Mouse (Mus musculus) hindbrain, embryonic 10.5 days (tissue): ENCODE measurements around the gene Mapre1. TPM values are rescaled to one million over a fixed set of nuclear protein-coding genes. Genes with fewer than 3 reads are reported as not detected.
"Not testable (repeated sequence)": the region's sequence is repeated elsewhere in the genome, so short reads cannot be mapped to it uniquely, and the experiment has no call there.

ENCODE experiments used
- DNase-seq: peaks from one replicate; pipeline ENCODE4 v3.0.0-alpha.2; 2017; ENCODE audit warnings: low spot score
- H3K27ac ChIP-seq: fragments of 300-500 bp; sonication (generic); 2 replicates; pipeline ENCODE4 v1.5.1; 2016; ENCODE audit warnings: mild to moderate bottlenecking, moderate library complexity
- H3K27me3 ChIP-seq: fragments of 300-500 bp; sonication (generic); 2 replicates; pipeline ENCODE4 v1.6.1; 2016; ENCODE audit warnings: mild to moderate bottlenecking; ENCODE audit not compliant: poor library complexity, insufficient read depth, severe bottlenecking
- H3K36me3 ChIP-seq: fragments of 300-500 bp; sonication (generic); 2 replicates; pipeline ENCODE4 v1.6.1; 2016; ENCODE audit warnings: mild to moderate bottlenecking, moderate library complexity
- H3K4me1 ChIP-seq: fragments of 300-500 bp; sonication (generic); replicated peaks from 2 replicates; pipeline ENCODE4 v1.6.1; 2016; ENCODE audit warnings: mild to moderate bottlenecking
- H3K4me3 ChIP-seq: fragments of 300-500 bp; sonication (generic); 2 replicates; pipeline ENCODE4 v1.5.1; 2016; ENCODE audit warnings: mild to moderate bottlenecking, moderate library complexity
- H3K9me3 ChIP-seq: fragments of 300-500 bp; sonication (generic); 2 replicates; pipeline ENCODE4 v1.6.1; 2016; ENCODE audit warnings: mild to moderate bottlenecking, moderate library complexity
- WGBS: fragments of 180-500 bp; shearing (Covaris S2); methylation state at CpG from one replicate; pipeline ENCODE4 v1.1.7; 2016; 5-methylcytosine and 5-hydroxymethylcytosine counted together
- polyA plus RNA-seq: library from polyadenylated mRNA; unstranded; fragments of >200 nt; fragmentation: Nextera tagmentation; extraction: Ambion mirVana; gene quantifications from 2 replicates; pipeline ENCODE4 v1.2.1, GENCODE M21; 2016

Mapre1 gene
- polyA plus RNA-seq, 1 experiment from 2014 or later, result 314 TPM

- 89% methylated on average over 2 of the region's 2 CpGs for WGBS
- Histone ChIP-seq H3K27me3 (no peaks in the 10 kb centered on the region; the same call in 1 of the 2 replicates), H3K4me1 (no peaks in the 10 kb centered on the region), H3K27ac (no peak overlapping the region), H3K36me3 (no peaks in the 10 kb centered on the region), H3K9me3 (no peaks in the 10 kb centered on the region), H3K4me3 (no peak overlapping the region)
- no peak for DNase-seq
These were observed 43.6 kb downstream of the Mapre1 start for GRCm38 (mm10) chr2:153784668-153785067.

GRCm38 (mm10) chr2:153793366-153793765 lies 52.3 kb downstream of the Mapre1 start:
- no peaks in the 10 kb centered on the region for H3K4me1 ChIP-seq
- DNase-seq, result no peak
- no peak overlapping the region for H3K27ac ChIP-seq
- H3K36me3 ChIP-seq, result no peaks in the 10 kb centered on the region
- no peaks in the 10 kb centered on the region for H3K27me3 ChIP-seq
- no peaks in the 10 kb centered on the region for H3K9me3 ChIP-seq
- no peak overlapping the region for H3K4me3 ChIP-seq

GRCm38 (mm10) chr2:153795090-153795489 lies 54.0 kb downstream of the Mapre1 start:
- 53% methylated on average over 5 of the region's 5 CpGs for WGBS
- H3K27ac ChIP-seq, result no peak overlapping the region
- H3K36me3 ChIP-seq, result no peaks in the 10 kb centered on the region
- DNase-seq, result no peak
- H3K27me3 ChIP-seq, result no peaks in the 10 kb centered on the region
- H3K4me3 ChIP-seq, result no peak overlapping the region
- H3K9me3 ChIP-seq, result no peaks in the 10 kb centered on the region
- H3K4me1 ChIP-seq, result no peaks in the 10 kb centered on the region

- not testable (repeated sequence) for H3K36me3 ChIP-seq, H3K4me1 ChIP-seq
These were observed 66.4 kb downstream of the Mapre1 start for GRCm38 (mm10) chr2:153807464-153807863.

GRCm38 (mm10) chr2:153808146-153808545 lies 67.1 kb downstream of the Mapre1 start:
- H3K27ac ChIP-seq, result no peak overlapping the region
- H3K4me3 ChIP-seq, result no peak overlapping the region
- 0 out of 2 replicates have a peak, but pooled peaks cover 2% of the 10 kb centered on the region for H3K4me1 ChIP-seq
- DNase-seq, result no peak
- H3K9me3 ChIP-seq, result no peaks in the 10 kb centered on the region
- no peaks in the 10 kb centered on the region for H3K36me3 ChIP-seq
- H3K27me3 ChIP-seq, result no peaks in the 10 kb centered on the region
- WGBS, result 80% methylated on average over 8 of the region's 8 CpGs

More at GRCm38 (mm10) chr2:153807464-153807863, 66.4 kb downstream of the Mapre1 start:
- not testable (repeated sequence) for H3K27ac ChIP-seq, H3K27me3 ChIP-seq, H3K4me3 ChIP-seq, H3K9me3 ChIP-seq
- peak; percentile 66 for DNase-seq

- no peak overlapping the region for H3K27ac ChIP-seq
- no peaks in the 10 kb centered on the region for H3K27me3 ChIP-seq
- H3K36me3 ChIP-seq, result no peaks in the 10 kb centered on the region
- DNase-seq, result no peak
- 87% methylated on average over 6 of the region's 6 CpGs for WGBS
- no peaks in the 10 kb centered on the region for H3K9me3 ChIP-seq
- H3K4me1 ChIP-seq, result 0 out of 2 replicates have a peak, but pooled peaks cover 2% of the 10 kb centered on the region
- H3K4me3 ChIP-seq, result no peak overlapping the region
These were observed 67.8 kb downstream of the Mapre1 start for GRCm38 (mm10) chr2:153808841-153809240.

GRCm38 (mm10) chr2:153809921-153810320 lies 68.8 kb downstream of the Mapre1 start:
- DNase-seq, result no peak
- no peaks in the 10 kb centered on the region for H3K36me3 ChIP-seq
- no peaks in the 10 kb centered on the region for H3K9me3 ChIP-seq
- no peaks in the 10 kb centered on the region for H3K27me3 ChIP-seq
- 0 out of 2 replicates have a peak, but pooled peaks cover 2% of the 10 kb centered on the region for H3K4me1 ChIP-seq
- no peak overlapping the region for H3K27ac ChIP-seq
- no peak overlapping the region for H3K4me3 ChIP-seq
- 81% methylated on average over 3 of the region's 3 CpGs for WGBS

- no peaks in the 10 kb centered on the region for H3K36me3 ChIP-seq
- H3K4me1 ChIP-seq, result no peaks in the 10 kb centered on the region
- WGBS, result 94% methylated on average over 2 of the region's 2 CpGs
- H3K27ac ChIP-seq, result no peak overlapping the region
- no peak for DNase-seq
- no peaks in the 10 kb centered on the region for H3K9me3 ChIP-seq
- H3K27me3 ChIP-seq, result no peaks in the 10 kb centered on the region
- H3K4me3 ChIP-seq, result no peak overlapping the region
These were observed 81.0 kb downstream of the Mapre1 start for GRCm38 (mm10) chr2:153822005-153822543.

Other genes starting within 250 kb of the Mapre1 start
- gene 4930404H24Rik, start 248.5 kb upstream of the Mapre1 start, polyA plus RNA-seq, result not detected in 2 replicates
- gene Nol4l, start 211.3 kb upstream of the Mapre1 start, polyA plus RNA-seq, result 19.1 and 23.3 TPM in 2 replicates
- 71.9 and 75.6 TPM in 2 replicates for gene Commd7, start 108.5 kb upstream of the Mapre1 start, polyA plus RNA-seq
- 15.9 and 24.4 TPM in 2 replicates for gene Dnmt3b, start 91.8 kb upstream of the Mapre1 start, polyA plus RNA-seq
- not detected in 2 replicates for gene Dnmt3c, start 44.6 kb upstream of the Mapre1 start, polyA plus RNA-seq
- gene Efcab8, start 38.7 kb downstream of the Mapre1 start, polyA plus RNA-seq, result 0.08 and 0.15 TPM in 2 replicates
- not detected in 2 replicates for gene Sun5, start 129.8 kb downstream of the Mapre1 start, polyA plus RNA-seq
- gene Bpifb2, start 133.8 kb downstream of the Mapre1 start, polyA plus RNA-seq, result not detected in 2 replicates
- gene Bpifb6, start 159.1 kb downstream of the Mapre1 start, polyA plus RNA-seq, result not detected in 2 replicates
- not detected in 2 replicates for gene Bpifb3, start 177.0 kb downstream of the Mapre1 start, polyA plus RNA-seq
- not detected in 2 replicates for gene Bpifb4, start 196.9 kb downstream of the Mapre1 start, polyA plus RNA-seq
- not detected in 2 replicates for gene Bpifa6, start 233.7 kb downstream of the Mapre1 start, polyA plus RNA-seq